Mouse (Mus musculus) G1E (cell line): ENCODE measurements around the gene Reep3. TPM values are rescaled to one million over a fixed set of nuclear protein-coding genes. Genes with fewer than 3 reads are reported as not detected.

Experiments
- ATAC-seq: 2 replicates; pipeline ENCODE4 v1.8.0; 2016; ENCODE audit warnings: mild to moderate bottlenecking; ENCODE audit not compliant: insufficient number of reproducible peaks, poor library complexity, low FRiP score, severe bottlenecking; ENCODE audit errors: extremely low read depth
- DNase-seq: peaks from one replicate; pipeline ENCODE4 v3.0.0; 2012; ENCODE audit warnings: low spot score
- H3K27me3 ChIP-seq: 2 replicates; pipeline ENCODE4 v1.6.1; 2012; ENCODE audit warnings: mild to moderate bottlenecking, low read length, inconsistent platforms; ENCODE audit not compliant: insufficient read depth
- H3K36me3 ChIP-seq: replicated peaks from 2 replicates; pipeline ENCODE3; 2012; ENCODE audit warnings: mild to moderate bottlenecking, inconsistent platforms
- H3K4me1 ChIP-seq: 2 replicates; pipeline ENCODE4 v1.6.1; 2012; ENCODE audit warnings: low read depth, low read length, inconsistent platforms, mixed read lengths; ENCODE audit not compliant: insufficient read depth
- H3K4me3 ChIP-seq: 2 replicates; pipeline ENCODE4 v1.5.1; 2012; ENCODE audit warnings: low read depth, mild to moderate bottlenecking, inconsistent platforms, low read length, moderate library complexity, mixed read lengths
- H3K9me3 ChIP-seq: replicated peaks from 2 replicates; pipeline ENCODE4 v1.6.1; 2012; ENCODE audit warnings: inconsistent platforms
- CTCF ChIP-seq: IDR thresholded peaks from 2 replicates; pipeline ENCODE4 v1.5.1; 2012; ENCODE audit warnings: low read depth, low read length, inconsistent platforms, mixed read lengths
- GATA1 ChIP-seq: IDR thresholded peaks from 2 replicates; pipeline ENCODE4 v1.6.1; 2012; ENCODE audit warnings: borderline replicate concordance, low read length, inconsistent platforms, mixed read lengths
- GATA2 ChIP-seq: IDR thresholded peaks from 2 replicates; pipeline ENCODE4 v1.6.1; 2012; ENCODE audit warnings: low read depth, low read length, inconsistent platforms, borderline replicate concordance
- POLR2AphosphoS5 ChIP-seq: IDR thresholded peaks from 2 replicates; pipeline ENCODE4 v1.6.1; 2012; ENCODE audit warnings: low read depth, low read length, inconsistent platforms; ENCODE audit not compliant: insufficient replicate concordance
- TAL1 ChIP-seq: conservative IDR thresholded peaks from 2 replicates; pipeline ENCODE4 v1.6.1; 2012; ENCODE audit warnings: low read depth, low read length, inconsistent platforms, mixed read lengths
- polyA plus RNA-seq: library from polyadenylated mRNA; stranded (reverse); fragments of >175 nt; gene quantifications from 2 replicates; pipeline ENCODE4 v1.2.3, GENCODE M21; 2012
- total RNA-seq, 2 experiments: library from RNA; stranded (forward) in 1 of 2; stranded (reverse) in 1 of 2; fragments of 200-1000 nt in 1 of 2; fragments of >200 nt in 1 of 2; fragmentation: Nextera tagmentation in 1 of 2; gene quantifications; 2 replicates each; pipeline ENCODE4 v1.2.3; 2014 to 2017

Gene Reep3
- total and polyA plus RNA-seq, 3 experiments = 2.1 to 42.7 (median 21.9) TPM

GRCm38 (mm10) chr10:66974417-66974816 lies 122.3 kb downstream of the Reep3 start:
- no peaks in the 10 kb centered on the region for H3K9me3 ChIP-seq
- ATAC-seq (no peak), DNase-seq (no peak)
- TF ChIP-seq POLR2AphosphoS5 (no peak), TAL1 (no peak), GATA2 (no peak), CTCF (no peak), GATA1 (no peak)
- H3K27me3 ChIP-seq = no peaks in the 10 kb centered on the region
- H3K36me3 ChIP-seq = no peaks in the 10 kb centered on the region
- no peaks in the 10 kb centered on the region for H3K4me1 ChIP-seq
- no peak overlapping the region for H3K4me3 ChIP-seq

DNA sequence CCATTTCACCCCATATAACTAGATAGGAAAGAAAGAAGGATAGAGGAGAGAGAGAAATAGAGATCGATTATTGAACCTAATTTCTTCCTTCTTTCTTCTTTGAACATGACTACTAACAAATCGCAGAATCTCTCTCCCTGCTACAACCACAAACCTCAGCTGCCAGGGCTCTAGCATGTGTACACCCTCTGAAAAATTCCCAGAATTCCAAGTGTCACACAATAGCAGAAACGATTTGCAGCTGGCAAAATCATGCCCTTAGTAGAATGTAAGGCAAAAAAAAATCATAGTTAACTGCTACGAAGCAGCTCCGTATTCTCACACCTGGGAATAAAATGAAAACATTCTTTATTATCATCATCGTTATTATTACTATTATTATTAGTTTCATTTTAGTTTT lies 122.9 kb downstream of the Reep3 start:
- no peak for TF ChIP-seq GATA1
- no peak for TF ChIP-seq POLR2AphosphoS5
- Histone ChIP-seq H3K4me3 (no peak overlapping the region), H3K4me1 (no peaks in the 10 kb centered on the region), H3K9me3 (no peaks in the 10 kb centered on the region), H3K27me3 (no peaks in the 10 kb centered on the region), H3K36me3 (no peaks in the 10 kb centered on the region)
- DNase-seq (no peak), ATAC-seq (no peak)

- Histone ChIP-seq H3K4me1 (no peaks in the 10 kb centered on the region), H3K36me3 (no peaks in the 10 kb centered on the region), H3K9me3 (no peaks in the 10 kb centered on the region), H3K4me3 (no peak overlapping the region), H3K27me3 (no peaks in the 10 kb centered on the region)
- TF ChIP-seq POLR2AphosphoS5 (no peak), TAL1 (no peak), GATA2 (no peak), CTCF (no peak), GATA1 (no peak)
- no peak for DNase-seq
- ATAC-seq = no peak
Measured at GRCm38 (mm10) chr10:66973274-66973673, 123.5 kb downstream of the Reep3 start.

GRCm38 (mm10) chr10:66970336-66971115 lies 126.2 kb downstream of the Reep3 start:
- DNase-seq = no peak
- Histone ChIP-seq H3K27me3 (no peaks in the 10 kb centered on the region), H3K36me3 (no peaks in the 10 kb centered on the region), H3K4me1 (no peaks in the 10 kb centered on the region), H3K4me3 (no peak overlapping the region), H3K9me3 (no peaks in the 10 kb centered on the region)
- no peak for ATAC-seq
- TF ChIP-seq GATA2 (no peak), GATA1 (no peak), CTCF (no peak), TAL1 (no peak), POLR2AphosphoS5 (no peak)

GRCm38 (mm10) chr10:66969581-66969980 lies 127.2 kb downstream of the Reep3 start:
- H3K36me3 ChIP-seq = no peaks in the 10 kb centered on the region
- no peaks in the 10 kb centered on the region for H3K9me3 ChIP-seq
- DNase-seq (no peak), ATAC-seq (no peak)
- no peaks in the 10 kb centered on the region for H3K27me3 ChIP-seq
- no peak overlapping the region for H3K4me3 ChIP-seq
- TF ChIP-seq POLR2AphosphoS5 = no peak
- TF ChIP-seq TAL1 = no peak
- TF ChIP-seq CTCF = no peak
- no peaks in the 10 kb centered on the region for H3K4me1 ChIP-seq

GRCm38 (mm10) chr10:66969081-66969480 lies 127.7 kb downstream of the Reep3 start:
- no peak overlapping the region for H3K4me3 ChIP-seq

GRCm38 (mm10) chr10:66968541-66968940 lies 128.2 kb downstream of the Reep3 start:
- no peak for TF ChIP-seq GATA1
- no peak for TF ChIP-seq TAL1
- TF ChIP-seq GATA2 = no peak
- no peak for TF ChIP-seq POLR2AphosphoS5
- TF ChIP-seq CTCF = no peak
- Histone ChIP-seq H3K4me3 (no peak overlapping the region), H3K4me1 (no peaks in the 10 kb centered on the region), H3K27me3 (no peaks in the 10 kb centered on the region), H3K9me3 (no peaks in the 10 kb centered on the region), H3K36me3 (no peaks in the 10 kb centered on the region)
- DNase-seq (no peak), ATAC-seq (no peak)

More at GRCm38 (mm10) chr10:66969081-66969480, 127.7 kb downstream of the Reep3 start:
- Histone ChIP-seq H3K36me3 (no peaks in the 10 kb centered on the region), H3K4me1 (no peaks in the 10 kb centered on the region), H3K9me3 (no peaks in the 10 kb centered on the region), H3K27me3 (no peaks in the 10 kb centered on the region)
- TF ChIP-seq TAL1 (no peak), POLR2AphosphoS5 (no peak), CTCF (no peak), GATA1 (no peak)
- DNase-seq = no peak
- ATAC-seq = no peak
